Mouse (Mus musculus): ENCODE data around the gene Mpg.
A peak's percentile ranks its signal among the peaks of the same experiment; 100 is the strongest.
"Not testable (repeated sequence)": the region's sequence is repeated elsewhere in the genome, so short reads cannot be mapped to it uniquely, and the experiment has no call there.

Gene Mpg

GRCm38 (mm10) chr11:32226124-32226871 is at the start of gene Mpg:
Gene Mpg, plus strand, starts transcription at chr11:32226505.
- peak; percentile 91 to 92 for DNase-seq

GRCm38 (mm10) chr11:32178506-32178905 is 47.8 kb upstream of the Mpg start:
- DNase-seq: no peak

GRCm38 (mm10) chr11:32181246-32181645 is 45.1 kb upstream of the Mpg start:
- DNase-seq: no peak

- DNase-seq: peak; percentile 97 to 98
Measured at GRCm38 (mm10) chr11:32181973-32182868, 44.1 kb upstream of the Mpg start.

- DNase-seq: no peak
Measured at GRCm38 (mm10) chr11:32184469-32184868, 41.8 kb upstream of the Mpg start.

- DNase-seq: no peak
Measured at GRCm38 (mm10) chr11:32186031-32186430, 40.3 kb upstream of the Mpg start.

- DNase-seq: no peak
Measured at GRCm38 (mm10) chr11:32187256-32187655, 39.0 kb upstream of the Mpg start.

- DNase-seq: no peak
Measured at GRCm38 (mm10) chr11:32188881-32189280, 37.4 kb upstream of the Mpg start.

GRCm38 (mm10) chr11:32189434-32189833 is 36.9 kb upstream of the Mpg start:
- DNase-seq: no peak

- DNase-seq: peak; percentile 25 to 38
Measured at GRCm38 (mm10) chr11:32190119-32190518, 36.2 kb upstream of the Mpg start.

- DNase-seq: peak in 1 of 2 experiments; percentile 26
Measured at GRCm38 (mm10) chr11:32190603-32191110, 35.6 kb upstream of the Mpg start.

GRCm38 (mm10) chr11:32193156-32193555 is 33.1 kb upstream of the Mpg start:
- no peak for DNase-seq

GRCm38 (mm10) chr11:32194086-32194485 is 32.2 kb upstream of the Mpg start:
- no peak for DNase-seq

- DNase-seq: no peak
Measured at GRCm38 (mm10) chr11:32194626-32195025, 31.7 kb upstream of the Mpg start.

- no peak for DNase-seq
Measured at GRCm38 (mm10) chr11:32195867-32196540, 30.3 kb upstream of the Mpg start.

GRCm38 (mm10) chr11:32196727-32197126 is 29.6 kb upstream of the Mpg start:
- no peak for DNase-seq

GRCm38 (mm10) chr11:32197766-32198165 is 28.5 kb upstream of the Mpg start:
- DNase-seq: no peak

GRCm38 (mm10) chr11:32198256-32198955 is 27.9 kb upstream of the Mpg start:
- DNase-seq: no peak

GRCm38 (mm10) chr11:32199230-32199629 is 27.1 kb upstream of the Mpg start:
- DNase-seq: no peak

GRCm38 (mm10) chr11:32200075-32200601 is 26.2 kb upstream of the Mpg start, which contains the start of gene Il9r:
Gene Il9r, minus strand, starts transcription at chr11:32200279.
- DNase-seq: no peak

- DNase-seq: not testable (repeated sequence)
Measured at GRCm38 (mm10) chr11:32200992-32201391, 25.3 kb upstream of the Mpg start.
